Mouse (Mus musculus) limb, embryonic 14.5 days (tissue): ENCODE measurements around the gene Med4. TPM values are rescaled to one million over a fixed set of nuclear protein-coding genes. Genes with fewer than 3 reads are reported as not detected.

Experiments
- ATAC-seq: fragments of 200-750 bp; cut with Nextera tagmentation; 2 replicates; pipeline ENCODE4 v1.8.0; 2017; ENCODE audit warnings: low read depth, moderate number of reproducible peaks, moderate TSS enrichment; ENCODE audit not compliant: low FRiP score
- DNase-seq: peaks from one replicate; pipeline ENCODE4 v3.0.0-alpha.2; 2015; ENCODE audit warnings: low spot score
- H3K27ac ChIP-seq: fragments of 300-500 bp; sonication (generic); replicated peaks from 2 replicates; pipeline ENCODE4 v1.5.1; 2014; ENCODE audit warnings: low read depth, mild to moderate bottlenecking, low read length, moderate library complexity, mixed read lengths
- H3K27me3 ChIP-seq: fragments of 300-500 bp; sonication (generic); 2 replicates; pipeline ENCODE4 v1.6.1; 2014; ENCODE audit warnings: low read length, mixed read lengths; ENCODE audit not compliant: control insufficient read depth, insufficient read depth
- H3K36me3 ChIP-seq: fragments of 300-500 bp; sonication (generic); 2 replicates; pipeline ENCODE4 v1.6.1; 2014; ENCODE audit warnings: mild to moderate bottlenecking, low read length, moderate library complexity, mixed read lengths; ENCODE audit not compliant: control insufficient read depth, insufficient read depth
- H3K4me1 ChIP-seq: fragments of 300-500 bp; sonication (generic); 2 replicates; pipeline ENCODE4 v1.6.1; 2014; ENCODE audit warnings: antibody characterized with exemption, low read length, mixed read lengths; ENCODE audit not compliant: control insufficient read depth, insufficient read depth
- H3K4me2 ChIP-seq: fragments of 300-500 bp; sonication (generic); replicated peaks from 2 replicates; pipeline ENCODE4 v1.6.1; 2014; ENCODE audit warnings: low read depth, mild to moderate bottlenecking, low read length, moderate library complexity; ENCODE audit not compliant: severe bottlenecking
- H3K4me3 ChIP-seq: fragments of 300-500 bp; sonication (generic); replicated peaks from 2 replicates; pipeline ENCODE4 v1.5.1; 2014; ENCODE audit warnings: low read length
- H3K9ac ChIP-seq: fragments of 300-500 bp; sonication (generic); 2 replicates; pipeline ENCODE4 v1.6.1; 2014; ENCODE audit warnings: mild to moderate bottlenecking, low read depth, low read length, moderate library complexity; ENCODE audit not compliant: severe bottlenecking
- H3K9me3 ChIP-seq: fragments of 300-500 bp; sonication (generic); 2 replicates; pipeline ENCODE4 v1.6.1; 2016; ENCODE audit warnings: low read length; ENCODE audit not compliant: control insufficient read depth
- POLR2A ChIP-seq: fragments of 200-500 bp; IDR thresholded peaks from 2 replicates; pipeline ENCODE4 v1.8.0; 2012; ENCODE audit warnings: inconsistent platforms, mild to moderate bottlenecking, moderate library complexity, borderline replicate concordance; ENCODE audit not compliant: insufficient read depth, insufficient read length; ENCODE audit errors: extremely low read depth
- WGBS: fragments of 180-500 bp; shearing (Covaris S2); extraction: QIAGEN DNeasy Blood & Tissue Kit; methylation state at CpG from one replicate; pipeline ENCODE4 v1.1.7; 2014; 5-methylcytosine and 5-hydroxymethylcytosine counted together
- polyA plus RNA-seq, 2 experiments: library from polyadenylated mRNA; depleted of rRNA in 1 of 2; stranded (reverse) in 1 of 2; unstranded in 1 of 2; fragments of >200 nt; fragmentation: Nextera tagmentation in 1 of 2; extraction: Ambion mirVana in 1 of 2; gene quantifications; 2 replicates each; pipeline versions ENCODE4 v1.2.1 to v1.2.3; 2012 to 2014

Med4 gene
- polyA plus RNA-seq (2012; rRNA removed) (41.1 and 59.0 TPM in 2 replicates), polyA plus RNA-seq (2014; fragmentation: Nextera tagmentation; extraction: Ambion mirVana) (78.8 and 83.4 TPM in 2 replicates)

- ATAC-seq (peak; percentile 94), DNase-seq (peak; percentile 94)
- peak; percentile 93; the same call in 1 of the 2 replicates for TF ChIP-seq POLR2A
- peak within 1 kb of the TSS; percentile 88 for H3K4me3 ChIP-seq
- H3K27me3 ChIP-seq = no peaks in the 10 kb centered on the region
- no peak within 1 kb of the TSS for H3K27ac ChIP-seq
- WGBS = under 1% methylated on average over 41 of the region's 41 CpGs
- H3K9me3 ChIP-seq = no peaks in the 10 kb centered on the region
- H3K9ac ChIP-seq = peak within 1 kb of the TSS; percentile 79
- peaks cover 8% of the 10 kb centered on the region for H3K4me1 ChIP-seq
- peaks cover 20% of the 10 kb centered on the region for H3K36me3 ChIP-seq
- peak within 1 kb of the TSS; percentile 83 for H3K4me2 ChIP-seq
These were observed at the start of gene Med4 for GRCm38 (mm10) chr14:73509765-73510423. Med4 (plus strand) TSS chr14:73510025.

- H3K4me2 ChIP-seq = peak overlapping the region; percentile 33
- H3K27ac ChIP-seq = peak overlapping the region; percentile 14
- H3K9me3 ChIP-seq = no peaks in the 10 kb centered on the region
- peak; percentile 78 for ATAC-seq
- H3K36me3 ChIP-seq = no peaks in the 10 kb centered on the region
- H3K9ac ChIP-seq = no peak overlapping the region
- H3K4me3 ChIP-seq = no peak overlapping the region
- H3K4me1 ChIP-seq = peaks cover 5% of the 10 kb centered on the region; the same call in 1 of the 2 replicates
- DNase-seq = peak; percentile 77
- WGBS = 36% methylated on average over 12 of the region's 12 CpGs
- H3K27me3 ChIP-seq = no peaks in the 10 kb centered on the region
- no peak for TF ChIP-seq POLR2A
These were observed 49.2 kb upstream of the Med4 start for GRCm38 (mm10) chr14:73460514-73461134.

DNA sequence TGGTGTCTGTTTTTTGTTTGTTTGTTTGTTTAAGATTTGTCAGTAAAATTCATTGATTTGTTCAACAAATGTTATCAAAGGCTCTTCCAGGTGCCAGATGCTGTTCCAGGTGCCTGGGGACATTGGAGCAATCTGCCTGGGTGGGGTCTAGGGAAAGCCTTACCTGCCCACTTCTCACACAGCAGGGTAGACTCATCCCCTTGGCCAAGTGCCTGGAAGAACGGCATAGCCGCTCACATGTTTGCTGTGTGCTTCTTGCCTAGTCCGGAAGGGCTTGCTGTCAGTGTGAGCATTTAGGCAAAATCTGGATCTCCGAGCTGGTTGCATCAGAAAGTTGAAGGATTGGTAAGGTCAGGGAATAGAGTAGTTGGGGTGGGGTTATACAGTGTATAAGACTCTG is 47.6 kb upstream of the Med4 start:
- TF ChIP-seq POLR2A = no peak
- no peaks in the 10 kb centered on the region for H3K36me3 ChIP-seq
- H3K27ac ChIP-seq = no peak overlapping the region
- ATAC-seq = no peak
- 76% methylated on average over 4 of the region's 4 CpGs for WGBS
- H3K4me1 ChIP-seq = peaks cover 5% of the 10 kb centered on the region; the same call in 1 of the 2 replicates
- H3K9ac ChIP-seq = no peak overlapping the region
- H3K9me3 ChIP-seq = no peaks in the 10 kb centered on the region
- no peak overlapping the region for H3K4me2 ChIP-seq
- DNase-seq = no peak
- no peaks in the 10 kb centered on the region for H3K27me3 ChIP-seq
- H3K4me3 ChIP-seq = no peak overlapping the region

GRCm38 (mm10) chr14:73467697-73468096 is 42.1 kb upstream of the Med4 start:
- DNase-seq = no peak
- no peak for TF ChIP-seq POLR2A
- peaks cover 9% of the 10 kb centered on the region; the same call in 1 of the 2 replicates for H3K4me1 ChIP-seq
- H3K9ac ChIP-seq = no peak overlapping the region
- no peak for ATAC-seq
- H3K27ac ChIP-seq = no peak overlapping the region
- no peaks in the 10 kb centered on the region for H3K27me3 ChIP-seq
- no peaks in the 10 kb centered on the region for H3K36me3 ChIP-seq
- H3K9me3 ChIP-seq = no peaks in the 10 kb centered on the region
- no peak overlapping the region for H3K4me2 ChIP-seq
- 61% methylated on average over 6 of the region's 6 CpGs for WGBS
- no peak overlapping the region for H3K4me3 ChIP-seq

DNA sequence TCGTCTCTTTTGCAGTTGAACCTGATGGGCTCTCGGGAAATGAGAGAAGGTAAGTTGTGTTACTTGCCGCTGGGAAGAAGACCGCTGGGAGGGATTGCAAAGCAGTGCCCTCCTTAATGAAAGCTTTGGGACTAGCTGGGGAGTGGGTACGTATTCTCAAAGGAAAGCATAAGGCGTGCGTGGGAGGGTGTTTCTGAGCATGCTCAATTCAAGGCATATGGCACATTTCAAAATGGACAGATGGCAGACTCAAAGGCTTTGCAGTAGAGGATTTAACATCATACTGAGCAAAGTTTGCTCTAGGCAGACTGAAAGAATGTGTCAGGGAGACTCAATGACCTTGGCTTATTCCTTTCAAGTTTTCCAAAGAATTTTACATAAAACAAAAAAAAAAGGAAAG is 40.3 kb upstream of the Med4 start:
- no peak overlapping the region for H3K4me3 ChIP-seq
- WGBS = 83% methylated on average over 7 of the region's 7 CpGs

More for the DNA sequence above, 40.3 kb upstream of the Med4 start:
- no peaks in the 10 kb centered on the region for H3K36me3 ChIP-seq
- no peak for DNase-seq
- no peak overlapping the region for H3K9ac ChIP-seq
- H3K9me3 ChIP-seq = no peaks in the 10 kb centered on the region
- no peak for ATAC-seq
- TF ChIP-seq POLR2A = no peak
- H3K27me3 ChIP-seq = no peaks in the 10 kb centered on the region
- H3K4me2 ChIP-seq = no peak overlapping the region
- H3K4me1 ChIP-seq = peaks cover 19% of the 10 kb centered on the region
- H3K27ac ChIP-seq = no peak overlapping the region
